Comparison of ENCODE assay signal across 23 mouse cellular contexts in the genomic region with DNA sequence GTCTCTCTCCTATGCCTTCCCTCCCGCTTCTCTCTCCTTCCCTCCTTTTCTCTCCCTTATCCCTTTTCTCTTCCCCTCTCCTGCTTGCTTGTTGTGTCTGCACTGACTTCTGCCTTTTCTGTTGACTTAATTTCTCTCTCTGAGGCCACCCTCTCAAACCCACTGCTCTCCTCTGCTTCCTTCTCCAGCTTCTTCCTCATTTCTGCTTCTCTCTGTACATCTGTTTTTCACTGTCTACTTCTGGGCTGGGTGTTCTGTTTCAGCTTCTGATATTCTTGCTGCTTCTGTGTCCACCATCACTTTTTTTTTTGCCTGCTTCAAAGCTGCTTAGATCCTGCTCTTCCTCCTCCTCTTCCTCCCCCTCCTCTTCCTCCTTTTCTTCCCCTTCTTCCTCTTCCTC. TPM values are rescaled to one million over a fixed set of nuclear protein-coding genes. Genes with fewer than 3 reads are reported as not detected.
DNase-seq lines count a peak whose midpoint lies in the region; ATAC-seq and TF ChIP-seq lines count a peak whose summit lies in the region.
"Had no signal": no experiment of that assay in that cellular context is flagged by ENCODE, and none has a peak within 500 bp of the region (broad histone marks: within the 10 kb centered on the region; RNA-seq: fewer than 3 reads in every experiment).

No protein-coding gene starts in this region.

- H3K79me2 ChIP-seq in CH12.LX (replicated peaks; ENCODE audit: control insufficient read depth, extremely low read depth, insufficient read depth, poor library complexity, severe bottlenecking) = no peaks in the 10 kb centered on the region

- no peak overlapping the region for H3K4me2 ChIP-seq in CH12.LX (ENCODE audit: insufficient read depth, low read depth, poor library complexity, severe bottlenecking)
- H3K4me2 ChIP-seq in hindbrain, embryonic 13.5 days = no peak overlapping the region
- H3K4me2 ChIP-seq: embryonic facial prominence, embryonic 12.5 days; forebrain, embryonic 13.5 days; forebrain, embryonic 15.5 days had no signal

- H3K27ac ChIP-seq in CH12.LX (ENCODE audit: insufficient read depth, low read depth) = no peak overlapping the region
- H3K27ac ChIP-seq in hindbrain, embryonic 13.5 days = no peak overlapping the region
- H3K27ac ChIP-seq: embryonic facial prominence, embryonic 10.5 days; embryonic facial prominence, embryonic 12.5 days; forebrain, embryonic 13.5 days; forebrain, embryonic 15.5 days had no signal

- in situ Hi-C loops in CH12.LX (cut with MboI; ENCODE audit: low pct_ligation_motif_present, low pct_unique_long_range_greater_than_20kb, low sequenced_read_pairs) = no loop called here

- DNase-seq in B cell, adult 2 months = peak; percentile 27 to 30
- DNase-seq in CH12.LX (ENCODE audit: extremely low read depth) (peak; percentile 47), MEL-GATA-1-ER (ENCODE audit: extremely low read depth, low read depth) (peak; percentile 49)
- DNase-seq in lung, postnatal 4 days = no peak
- DNase-seq in spleen, postnatal 4 days (ENCODE audit: low spot score in 2 of 2) = no peak
- DNase-seq in adrenal gland, adult 2 months = no peak
- DNase-seq: adrenal gland, postnatal 10 days; adrenal gland, postnatal 25 days; cerebellum, adult 11 months; cerebellum, adult 18-20 months; cerebellum, adult 8-10 months; cerebellum, adult 9-11 months; cerebellum, postnatal 14 days; cerebellum, postnatal 36 days; forebrain, postnatal 0 days had no signal

- TF ChIP-seq RAD21 in CH12.LX (IDR thresholded peaks at IDR 0.05; ENCODE audit: low read depth, low read length) = no peak

- dilution Hi-C loops in CH12.LX (cut with MboI; ENCODE audit: extremely low pct_ligation_motif_present, extremely low pct_unique_long_range_greater_than_20kb, low sequenced_read_pairs) = no loop called here

- peak; percentile 42; the same call in 1 of the 2 replicates for TF ChIP-seq EP300 in CH12.LX (IDR thresholded peaks at IDR 0.05; ENCODE audit: low read length)

- no peak for TF ChIP-seq CTCF in CH12.LX (conservative IDR thresholded peaks at IDR 0.05 in 1 of 2, IDR thresholded peaks at IDR 0.05 in 1 of 2; ENCODE audit: low read depth in 2 of 2, low read length in 2 of 2)

- peaks cover 25 to 79% of the 10 kb centered on the region in 2 experiments for H3K4me1 ChIP-seq in CH12.LX (ENCODE audit: control insufficient read depth in 1 of 2, insufficient read depth in 2 of 2)
- H3K4me1 ChIP-seq in hindbrain, embryonic 13.5 days (replicated peaks) = peaks cover 10% of the 10 kb centered on the region

- no peak for TF ChIP-seq POLR2A in CH12.LX (IDR thresholded peaks at IDR 0.05; ENCODE audit: low read depth, low read length)

- WGBS in hindbrain, embryonic 13.5 days = 90% methylated on average over 1 of the region's 1 CpGs

- peaks cover 11% of the 10 kb centered on the region for H3K9me3 ChIP-seq in CH12.LX (replicated peaks; ENCODE audit: low read length)
- 0 out of 2 replicates have a peak, but pooled peaks cover 5% of the 10 kb centered on the region for H3K9me3 ChIP-seq in hindbrain, embryonic 13.5 days
- H3K9me3 ChIP-seq: embryonic facial prominence, embryonic 10.5 days; embryonic facial prominence, embryonic 12.5 days; forebrain, embryonic 13.5 days; forebrain, embryonic 15.5 days had no signal

- no peaks in the 10 kb centered on the region for H3K27me3 ChIP-seq in CH12.LX (replicated peaks)
- H3K27me3 ChIP-seq in hindbrain, embryonic 13.5 days = no peaks in the 10 kb centered on the region
- H3K27me3 ChIP-seq: embryonic facial prominence, embryonic 12.5 days; forebrain, embryonic 13.5 days; forebrain, embryonic 15.5 days had no signal

- no peaks in the 10 kb centered on the region for H3K36me3 ChIP-seq in CH12.LX (replicated peaks in 1 of 2; ENCODE audit: control insufficient read depth in 1 of 2, insufficient read depth in 1 of 2, low read length in 1 of 2)
- no peaks in the 10 kb centered on the region for H3K36me3 ChIP-seq in hindbrain, embryonic 13.5 days
- H3K36me3 ChIP-seq: embryonic facial prominence, embryonic 10.5 days; embryonic facial prominence, embryonic 12.5 days; forebrain, embryonic 15.5 days had no signal

- no peak overlapping the region for H3K9ac ChIP-seq in CH12.LX (ENCODE audit: insufficient read depth, low read depth)
- no peak overlapping the region for H3K9ac ChIP-seq in hindbrain, embryonic 13.5 days
- H3K9ac ChIP-seq: embryonic facial prominence, embryonic 12.5 days; forebrain, embryonic 13.5 days; forebrain, embryonic 15.5 days; forebrain, postnatal 0 days had no signal

- no peak overlapping the region for H3K4me3 ChIP-seq in CH12.LX (replicated peaks in 1 of 3; ENCODE audit: low read depth in 2 of 3, low read length in 2 of 3, poor library complexity in 1 of 3)
- H3K4me3 ChIP-seq in hindbrain, embryonic 13.5 days = no peak overlapping the region
- H3K4me3 ChIP-seq: embryonic facial prominence, embryonic 10.5 days; embryonic facial prominence, embryonic 12.5 days; forebrain, embryonic 13.5 days; forebrain, embryonic 15.5 days had no signal

- 0 out of 2 replicates have a peak, but pooled peaks have one; percentile 36 for ATAC-seq in neutrophil, adult 5-6 weeks (ENCODE audit: extremely low read depth, insufficient number of reproducible peaks, low FRiP score, poor library complexity, severe bottlenecking)
- ATAC-seq in hindbrain, embryonic 13.5 days (ENCODE audit: low FRiP score) = no peak
- ATAC-seq: activated CD4-positive, CD25-positive, alpha-beta regulatory T cell, adult 4 months; CD4-positive, CD25-positive, alpha-beta regulatory T cell, adult 4 months; forebrain, embryonic 13.5 days; forebrain, embryonic 15.5 days; forebrain, postnatal 0 days had no signal

TF ChIP-seq in CH12.LX, 34 proteins besides CTCF, POLR2A, EP300 and RAD21:
- TF ChIP-seq NRF1 (IDR thresholded peaks at IDR 0.05; ENCODE audit: low read depth, low read length) (no peak), ZNF384 (IDR thresholded peaks at IDR 0.05; ENCODE audit: low read depth, low read length) (peak; percentile 19; the same call in 1 of the 2 replicates)

RNA-seq across cellular contexts. Expression of a gene that starts 51.8 kb away (rescaled TPM):
- total RNA-seq in CH12.LX (2012; rRNA removed) (82.2 and 106 TPM in 2 replicates), CH12.LX (2014; rRNA removed) (77.1 and 82.1 TPM in 2 replicates)
- 106 and 121 TPM in 2 replicates for polyA plus RNA-seq in CH12.LX (2012; ENCODE audit: insufficient read length, low read depth)
- 43.5 and 46.5 TPM in 2 replicates for total RNA-seq in neutrophil, adult 5-6 weeks (2017)
- 15.9 and 16.2 TPM in 2 replicates for polyA plus RNA-seq in hindbrain, embryonic 13.5 days (2015; fragmentation: Nextera tagmentation; extraction: Ambion mirVana)
- 10 to 100 TPM; 17.2 to 27.0 TPM for total RNA-seq in adrenal gland, adult 2 months (2021)
- polyA plus RNA-seq in adrenal gland, adult 2 months (2012; rRNA removed) = 50.9 and 52.9 TPM in 2 replicates

Comparison
In these comparisons a context has a peak if more than half of its experiments do, and no peak if none do; other contexts are left out.
1. DNase-seq: peak in B cell, adult 2 months (2 of 2), CH12.LX (single experiment) and MEL-GATA-1-ER (single experiment); none in lung, postnatal 4 days (0 of 2), spleen, postnatal 4 days (0 of 2) and adrenal gland, adult 2 months (single experiment).